Mouse (Mus musculus): ENCODE data around the gene Slc25a17. TPM values are rescaled to one million over a fixed set of nuclear protein-coding genes. Genes with fewer than 3 reads are reported as not detected.

Slc25a17 gene
- polyA plus RNA-seq, 1 experiment: 11.9 TPM

- Histone ChIP-seq H3K27ac (ENCODE audit: control insufficient read depth, insufficient read depth, low read depth, low read length) (no peak overlapping the region), H3K27me3 (ENCODE audit: control insufficient read depth, insufficient read depth, low read length) (no peaks in the 10 kb centered on the region), H3K4me1 (ENCODE audit: control insufficient read depth, insufficient read depth, low read length) (peaks cover 2% of the 10 kb centered on the region), H3K4me3 (ENCODE audit: control insufficient read depth, low read depth, low read length) (no peak overlapping the region), H3K36me3 (ENCODE audit: control insufficient read depth, insufficient read depth, low read length) (no peaks in the 10 kb centered on the region)
- TF ChIP-seq CTCF (IDR thresholded peaks at IDR 0.05; ENCODE audit: control insufficient read depth, insufficient read depth, insufficient replicate concordance, low read depth, low read length) (no peak), POLR2A (IDR thresholded peaks at IDR 0.05; ENCODE audit: control insufficient read depth, low read depth, low read length) (no peak)
Measured at GRCm38 (mm10) chr15:81356946-81357345, 3.7 kb downstream of the Slc25a17 start.

DNA sequence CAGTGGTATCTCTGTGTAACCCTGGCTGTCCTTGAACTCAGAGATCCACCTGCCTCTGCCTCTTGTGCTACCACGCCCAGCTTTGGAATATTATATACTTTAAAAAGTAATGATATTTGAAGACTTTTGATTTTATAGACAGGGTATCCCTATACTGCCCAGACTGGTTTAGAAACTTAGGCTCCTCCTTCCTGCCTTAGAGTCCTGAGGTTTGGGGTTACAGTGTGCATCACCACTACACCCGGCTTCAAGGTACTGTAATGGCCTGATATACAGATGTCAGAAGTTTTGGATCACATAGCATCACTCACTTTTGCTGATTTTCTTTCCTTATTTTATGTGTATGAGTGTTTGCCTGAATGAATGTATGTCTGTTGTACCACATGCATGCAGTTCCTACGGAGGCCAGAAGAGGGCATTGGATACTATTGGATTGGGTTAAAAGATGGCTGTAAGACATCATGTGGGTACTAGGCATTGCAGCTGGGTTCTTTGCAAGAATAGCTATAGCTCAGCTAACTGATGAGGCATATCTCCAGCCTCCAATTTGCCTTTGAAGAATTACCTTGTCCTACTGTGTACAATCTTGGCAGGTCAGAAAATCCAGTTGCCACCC lies 5.4 kb downstream of the Slc25a17 start:
- no peaks in the 10 kb centered on the region; the same call in none of the 2 replicates for H3K4me1 ChIP-seq (ENCODE audit: control insufficient read depth, insufficient read depth, low read length)
- H3K27me3 ChIP-seq (ENCODE audit: control insufficient read depth, insufficient read depth, low read length): no peaks in the 10 kb centered on the region
- no peaks in the 10 kb centered on the region for H3K36me3 ChIP-seq (ENCODE audit: control insufficient read depth, insufficient read depth, low read length)
- no peak overlapping the region for H3K4me3 ChIP-seq (ENCODE audit: control insufficient read depth, low read depth, low read length)
- H3K27ac ChIP-seq (ENCODE audit: control insufficient read depth, insufficient read depth, low read depth, low read length): no peak overlapping the region
- no peak for TF ChIP-seq POLR2A (IDR thresholded peaks at IDR 0.05; ENCODE audit: control insufficient read depth, low read depth, low read length)
- TF ChIP-seq CTCF (IDR thresholded peaks at IDR 0.05; ENCODE audit: control insufficient read depth, insufficient read depth, insufficient replicate concordance, low read depth, low read length): no peak

DNA sequence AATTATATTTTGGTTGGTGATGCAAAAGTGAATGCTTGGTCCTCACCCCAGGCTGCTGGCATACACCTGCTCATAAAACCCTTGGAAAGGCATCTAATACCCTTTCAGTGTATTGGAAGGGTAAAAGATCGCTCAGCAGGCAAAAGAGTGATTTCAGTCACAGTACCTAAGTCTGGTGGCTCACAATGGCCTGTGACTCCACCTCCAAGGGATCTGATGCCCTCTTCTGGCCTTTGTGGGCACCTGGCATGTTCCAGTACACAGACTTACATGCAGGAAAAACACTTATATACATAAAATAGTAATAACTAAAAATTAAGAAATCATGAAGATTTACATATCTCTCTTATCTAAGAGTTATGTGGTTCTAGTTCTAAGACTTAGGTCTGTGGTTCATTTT lies 8.0 kb downstream of the Slc25a17 start:
- Histone ChIP-seq H3K4me3 (ENCODE audit: control insufficient read depth, low read depth, low read length) (no peak overlapping the region), H3K27me3 (ENCODE audit: control insufficient read depth, insufficient read depth, low read length) (no peaks in the 10 kb centered on the region), H3K36me3 (ENCODE audit: control insufficient read depth, insufficient read depth, low read length) (no peaks in the 10 kb centered on the region), H3K27ac (ENCODE audit: control insufficient read depth, insufficient read depth, low read depth, low read length) (no peak overlapping the region), H3K4me1 (ENCODE audit: control insufficient read depth, insufficient read depth, low read length) (no peaks in the 10 kb centered on the region)
- no peak for TF ChIP-seq CTCF (IDR thresholded peaks at IDR 0.05; ENCODE audit: control insufficient read depth, insufficient read depth, insufficient replicate concordance, low read depth, low read length)
- TF ChIP-seq POLR2A (IDR thresholded peaks at IDR 0.05; ENCODE audit: control insufficient read depth, low read depth, low read length): no peak

DNA sequence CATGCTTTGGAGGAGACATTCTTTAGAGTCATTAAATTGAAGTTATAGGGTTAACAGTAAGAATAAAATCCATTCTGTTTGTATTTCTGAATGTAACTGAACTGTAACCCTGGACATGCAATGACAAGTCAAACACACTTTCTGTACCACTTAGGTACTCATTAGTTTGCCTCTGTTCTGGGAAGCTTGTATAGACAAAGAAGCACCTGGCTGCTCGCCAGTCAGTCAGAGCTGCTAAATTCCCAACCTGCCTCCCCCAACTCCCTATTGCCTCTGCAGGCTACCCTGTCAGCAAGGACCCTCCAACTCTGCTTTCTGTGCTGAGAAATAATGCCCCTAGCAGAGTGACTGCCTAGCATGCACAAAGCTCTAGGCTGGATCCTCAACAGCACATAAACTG lies 10.2 kb downstream of the Slc25a17 start:
- H3K27me3 ChIP-seq (ENCODE audit: control insufficient read depth, insufficient read depth, low read length): no peaks in the 10 kb centered on the region
- no peaks in the 10 kb centered on the region for H3K4me1 ChIP-seq (ENCODE audit: control insufficient read depth, insufficient read depth, low read length)
- TF ChIP-seq CTCF (IDR thresholded peaks at IDR 0.05; ENCODE audit: control insufficient read depth, insufficient read depth, insufficient replicate concordance, low read depth, low read length) (no peak), POLR2A (IDR thresholded peaks at IDR 0.05; ENCODE audit: control insufficient read depth, low read depth, low read length) (no peak)
- no peak overlapping the region for H3K27ac ChIP-seq (ENCODE audit: control insufficient read depth, insufficient read depth, low read depth, low read length)
- no peak overlapping the region for H3K4me3 ChIP-seq (ENCODE audit: control insufficient read depth, low read depth, low read length)
- H3K36me3 ChIP-seq (ENCODE audit: control insufficient read depth, insufficient read depth, low read length): no peaks in the 10 kb centered on the region

DNA sequence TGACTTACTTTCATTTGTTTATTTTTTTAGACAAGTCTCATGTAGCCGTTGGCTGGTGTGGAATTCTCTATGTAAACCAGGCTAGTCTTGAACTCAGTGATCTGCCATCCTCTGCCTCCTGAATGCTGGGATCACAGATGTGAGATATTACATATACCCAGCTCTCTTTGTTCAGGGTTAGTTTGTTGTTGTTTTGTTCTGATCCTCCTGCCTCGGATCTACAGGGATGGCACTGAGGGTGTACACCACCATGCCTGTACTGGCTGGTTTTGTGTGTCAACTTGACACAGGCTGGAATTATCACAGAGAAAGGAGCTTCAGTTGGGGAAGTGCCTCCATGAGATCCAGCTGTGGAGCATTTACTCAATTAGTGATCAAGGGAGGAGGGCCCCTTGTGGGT lies 12.2 kb downstream of the Slc25a17 start:
- H3K4me1 ChIP-seq (ENCODE audit: control insufficient read depth, insufficient read depth, low read length): no peaks in the 10 kb centered on the region
- no peak for TF ChIP-seq CTCF (IDR thresholded peaks at IDR 0.05; ENCODE audit: control insufficient read depth, insufficient read depth, insufficient replicate concordance, low read depth, low read length)
- no peak for TF ChIP-seq POLR2A (IDR thresholded peaks at IDR 0.05; ENCODE audit: control insufficient read depth, low read depth, low read length)

GRCm38 (mm10) chr15:81347466-81347865 lies 13.1 kb downstream of the Slc25a17 start:
- H3K4me1 ChIP-seq (ENCODE audit: control insufficient read depth, insufficient read depth, low read length): no peaks in the 10 kb centered on the region
- H3K36me3 ChIP-seq (ENCODE audit: control insufficient read depth, insufficient read depth, low read length): no peaks in the 10 kb centered on the region
- no peaks in the 10 kb centered on the region for H3K27me3 ChIP-seq (ENCODE audit: control insufficient read depth, insufficient read depth, low read length)
- H3K27ac ChIP-seq (ENCODE audit: control insufficient read depth, insufficient read depth, low read depth, low read length): no peak overlapping the region
- TF ChIP-seq CTCF (IDR thresholded peaks at IDR 0.05; ENCODE audit: control insufficient read depth, insufficient read depth, insufficient replicate concordance, low read depth, low read length) (no peak), POLR2A (IDR thresholded peaks at IDR 0.05; ENCODE audit: control insufficient read depth, low read depth, low read length) (no peak)
- H3K4me3 ChIP-seq (ENCODE audit: control insufficient read depth, low read depth, low read length): no peak overlapping the region

More for the DNA sequence above, 12.2 kb downstream of the Slc25a17 start:
- Histone ChIP-seq H3K4me3 (ENCODE audit: control insufficient read depth, low read depth, low read length) (no peak overlapping the region), H3K36me3 (ENCODE audit: control insufficient read depth, insufficient read depth, low read length) (no peaks in the 10 kb centered on the region), H3K27me3 (ENCODE audit: control insufficient read depth, insufficient read depth, low read length) (no peaks in the 10 kb centered on the region), H3K27ac (ENCODE audit: control insufficient read depth, insufficient read depth, low read depth, low read length) (no peak overlapping the region)

GRCm38 (mm10) chr15:81341426-81341825 lies 19.2 kb downstream of the Slc25a17 start:
- no peaks in the 10 kb centered on the region for H3K4me1 ChIP-seq (ENCODE audit: control insufficient read depth, insufficient read depth, low read length)
- no peak overlapping the region for H3K27ac ChIP-seq (ENCODE audit: control insufficient read depth, insufficient read depth, low read depth, low read length)
- no peak overlapping the region for H3K4me3 ChIP-seq (ENCODE audit: control insufficient read depth, low read depth, low read length)
- TF ChIP-seq CTCF (IDR thresholded peaks at IDR 0.05; ENCODE audit: control insufficient read depth, insufficient read depth, insufficient replicate concordance, low read depth, low read length) (no peak), POLR2A (IDR thresholded peaks at IDR 0.05; ENCODE audit: control insufficient read depth, low read depth, low read length) (no peak)
- no peaks in the 10 kb centered on the region for H3K36me3 ChIP-seq (ENCODE audit: control insufficient read depth, insufficient read depth, low read length)
- H3K27me3 ChIP-seq (ENCODE audit: control insufficient read depth, insufficient read depth, low read length): no peaks in the 10 kb centered on the region
